Mouse (Mus musculus) G1E (cell line): ENCODE data around the gene Tgfbr3.

ENCODE experiments used
- CTCF ChIP-seq: IDR thresholded peaks from 2 replicates; pipeline ENCODE4 v1.5.1; 2012; ENCODE audit warnings: low read depth, low read length, inconsistent platforms, mixed read lengths
- GATA2 ChIP-seq: IDR thresholded peaks from 2 replicates; pipeline ENCODE4 v1.6.1; 2012; ENCODE audit warnings: low read depth, low read length, inconsistent platforms, borderline replicate concordance
- TAL1 ChIP-seq: conservative IDR thresholded peaks from 2 replicates; pipeline ENCODE4 v1.6.1; 2012; ENCODE audit warnings: low read depth, low read length, inconsistent platforms, mixed read lengths

GRCm38 (mm10) chr5:107261930-107262329, 27.5 kb downstream of the Tgfbr3 start:
- TF ChIP-seq CTCF (no peak), TAL1 (no peak), GATA2 (no peak)
